Mouse (Mus musculus): Measurements from ENCODE around the gene Oas1f. TPM values are rescaled to one million over a fixed set of nuclear protein-coding genes. Genes with fewer than 3 reads are reported as not detected.
"Not testable (repeated sequence)": the region's sequence is repeated elsewhere in the genome, so short reads cannot be mapped to it uniquely, and the experiment has no call there.

Gene Oas1f
- polyA plus RNA-seq, 1 experiment from 2014 or later = not detected

- 63% methylated on average over 2 of the region's 2 CpGs for WGBS
- not testable (repeated sequence) for ATAC-seq (ENCODE audit: extremely low read depth, insufficient number of reproducible peaks, low FRiP score, low TSS enrichment); H3K4me2 ChIP-seq
Observed at GRCm38 (mm10) chr5:120894692-120895091, 47.5 kb downstream of the Oas1f start.

GRCm38 (mm10) chr5:120895231-120895900, 48.2 kb downstream of the Oas1f start:
- Histone ChIP-seq H3K36me3 (no peaks in the 10 kb centered on the region), H3K4me2 (no peak overlapping the region), H3K27me3 (replicated peaks) (no peaks in the 10 kb centered on the region), H3K9me3 (no peaks in the 10 kb centered on the region; the same call in 1 of the 2 replicates), H3K9ac (no peak overlapping the region), H3K4me3 (no peak overlapping the region), H3K27ac (replicated peaks) (no peak overlapping the region), H3K4me1 (no peaks in the 10 kb centered on the region)
- 72% methylated on average over 11 of the region's 11 CpGs for WGBS
- no peak for ATAC-seq (ENCODE audit: extremely low read depth, insufficient number of reproducible peaks, low FRiP score, low TSS enrichment)

More at GRCm38 (mm10) chr5:120894692-120895091, 47.5 kb downstream of the Oas1f start:
- not testable (repeated sequence) for H3K27ac ChIP-seq (replicated peaks); H3K4me1 ChIP-seq; H3K9me3 ChIP-seq; H3K36me3 ChIP-seq; H3K27me3 ChIP-seq (replicated peaks); H3K9ac ChIP-seq; H3K4me3 ChIP-seq

- no peak overlapping the region for H3K4me2 ChIP-seq
- ATAC-seq (ENCODE audit: extremely low read depth, insufficient number of reproducible peaks, low FRiP score, low TSS enrichment) = no peak
- no peak overlapping the region for H3K27ac ChIP-seq (replicated peaks)
- no peaks in the 10 kb centered on the region; the same call in 1 of the 2 replicates for H3K9me3 ChIP-seq
- no peaks in the 10 kb centered on the region for H3K4me1 ChIP-seq
- no peaks in the 10 kb centered on the region for H3K27me3 ChIP-seq (replicated peaks)
- 78% methylated on average over 6 of the region's 6 CpGs for WGBS
- no peak overlapping the region for H3K9ac ChIP-seq
- no peak overlapping the region for H3K4me3 ChIP-seq
- no peaks in the 10 kb centered on the region for H3K36me3 ChIP-seq
Observed at GRCm38 (mm10) chr5:120898307-120898706, 51.1 kb downstream of the Oas1f start.

DNA sequence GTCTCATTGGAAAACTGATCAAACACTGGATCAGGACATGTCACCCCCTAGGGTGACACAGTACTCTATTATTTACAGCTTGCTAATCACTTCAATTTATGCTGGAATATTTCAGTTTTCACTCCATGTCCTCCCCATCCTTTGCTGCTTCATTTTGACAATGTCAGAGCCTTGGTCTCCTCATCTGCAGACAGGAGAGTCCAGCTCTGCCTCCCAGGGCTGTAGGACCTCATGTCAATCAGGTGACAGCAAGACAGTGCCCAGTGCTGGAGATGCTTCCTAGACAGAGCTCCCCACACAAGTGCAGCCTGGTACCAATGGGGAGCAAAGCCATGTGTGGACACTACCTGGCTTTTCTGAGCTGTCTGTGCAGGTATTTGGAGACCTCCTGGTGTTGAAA, 51.6 kb downstream of the Oas1f start:
- no peak overlapping the region for H3K9ac ChIP-seq
- H3K4me2 ChIP-seq = no peak overlapping the region
- H3K27ac ChIP-seq (replicated peaks) = no peak overlapping the region
- no peaks in the 10 kb centered on the region for H3K4me1 ChIP-seq
- no peak for ATAC-seq (ENCODE audit: extremely low read depth, insufficient number of reproducible peaks, low FRiP score, low TSS enrichment)
- H3K27me3 ChIP-seq (replicated peaks) = no peaks in the 10 kb centered on the region
- H3K36me3 ChIP-seq = no peaks in the 10 kb centered on the region
- no peak overlapping the region for H3K4me3 ChIP-seq
- no peaks in the 10 kb centered on the region; the same call in 1 of the 2 replicates for H3K9me3 ChIP-seq

DNA sequence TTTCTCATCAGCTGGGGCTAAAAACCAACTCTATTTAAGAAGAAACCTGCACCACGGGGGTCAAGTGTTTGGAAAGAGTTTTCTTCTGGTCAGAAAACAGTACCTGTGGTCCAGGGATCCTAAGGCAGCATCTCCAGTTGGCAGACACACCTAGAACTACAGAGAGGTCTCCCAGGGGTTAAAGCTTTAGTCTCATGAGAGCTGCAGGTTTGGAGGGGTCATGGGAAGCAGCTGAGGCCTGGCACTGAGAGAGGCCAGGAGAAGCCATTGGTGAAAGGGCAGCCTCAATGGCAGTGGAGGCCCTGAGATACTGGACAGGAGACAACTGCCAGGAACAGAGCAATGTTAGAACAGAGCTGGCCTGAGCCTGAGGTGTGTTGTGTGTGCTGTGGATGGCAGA, 53.5 kb downstream of the Oas1f start:
- H3K27ac ChIP-seq (replicated peaks) = no peak overlapping the region
- H3K4me2 ChIP-seq = no peak overlapping the region
- WGBS = 55% methylated on average over 1 of the region's 1 CpGs
- H3K4me1 ChIP-seq = no peaks in the 10 kb centered on the region
- no peaks in the 10 kb centered on the region; the same call in 1 of the 2 replicates for H3K9me3 ChIP-seq
- no peak for ATAC-seq (ENCODE audit: extremely low read depth, insufficient number of reproducible peaks, low FRiP score, low TSS enrichment)
- no peaks in the 10 kb centered on the region for H3K27me3 ChIP-seq (replicated peaks)
- no peak overlapping the region for H3K9ac ChIP-seq
- no peaks in the 10 kb centered on the region for H3K36me3 ChIP-seq
- no peak overlapping the region for H3K4me3 ChIP-seq

- Histone ChIP-seq H3K4me3 (no peak overlapping the region), H3K27me3 (replicated peaks) (no peaks in the 10 kb centered on the region), H3K4me1 (no peaks in the 10 kb centered on the region), H3K4me2 (no peak overlapping the region), H3K27ac (replicated peaks) (no peak overlapping the region), H3K9me3 (no peaks in the 10 kb centered on the region; the same call in 1 of the 2 replicates), H3K36me3 (no peaks in the 10 kb centered on the region), H3K9ac (no peak overlapping the region)
- 81% methylated on average over 5 of the region's 5 CpGs for WGBS
- no peak for ATAC-seq (ENCODE audit: extremely low read depth, insufficient number of reproducible peaks, low FRiP score, low TSS enrichment)
Observed at GRCm38 (mm10) chr5:120902056-120902455, 54.9 kb downstream of the Oas1f start.

- not testable (repeated sequence) for H3K4me3 ChIP-seq; H3K27ac ChIP-seq (replicated peaks); H3K4me1 ChIP-seq; H3K4me2 ChIP-seq; H3K9ac ChIP-seq; H3K27me3 ChIP-seq (replicated peaks); ATAC-seq (ENCODE audit: extremely low read depth, insufficient number of reproducible peaks, low FRiP score, low TSS enrichment); H3K9me3 ChIP-seq; H3K36me3 ChIP-seq
- 30% methylated on average over 9 of the region's 12 CpGs for WGBS
Observed at GRCm38 (mm10) chr5:120906791-120907733, 59.9 kb downstream of the Oas1f start, which contains the start of gene Oas1a. Oas1a (minus strand) TSS chr5:120907521.

Small RNAs within 50 kb of the gene (microRNA-seq; reads per million reads assigned to microRNA genes)
- not detected for gene Gm22907

Other genes starting within 250 kb of the Oas1f start
- 9.6 and 10.4 TPM in 2 replicates for gene Rita1, start 234.8 kb upstream of the Oas1f start, polyA plus RNA-seq (2015; fragmentation: Nextera tagmentation; extraction: Ambion mirVana)
- gene Ddx54, start 234.6 kb upstream of the Oas1f start, polyA plus RNA-seq (2015; fragmentation: Nextera tagmentation; extraction: Ambion mirVana) = 29.6 and 29.7 TPM in 2 replicates
- gene Cfap73, start 213.1 kb upstream of the Oas1f start, polyA plus RNA-seq (2015; fragmentation: Nextera tagmentation; extraction: Ambion mirVana) = not detected in 2 replicates
- 0.13 and 0.37 TPM in 2 replicates for gene Rasal1, start 198.6 kb upstream of the Oas1f start, polyA plus RNA-seq (2015; fragmentation: Nextera tagmentation; extraction: Ambion mirVana)
- gene Dtx1, start 135.4 kb upstream of the Oas1f start, polyA plus RNA-seq (2015; fragmentation: Nextera tagmentation; extraction: Ambion mirVana) = 0.74 and 0.84 TPM in 2 replicates
- 0.24 and 0.32 TPM in 2 replicates for gene Oas2, start 97.5 kb upstream of the Oas1f start, polyA plus RNA-seq (2015; fragmentation: Nextera tagmentation; extraction: Ambion mirVana)
- gene Oas3, start 69.7 kb upstream of the Oas1f start, polyA plus RNA-seq (2015; fragmentation: Nextera tagmentation; extraction: Ambion mirVana) = 0.18 and 0.37 TPM in 2 replicates
- not detected in 2 replicates for gene Oas1e, start 51.8 kb upstream of the Oas1f start, polyA plus RNA-seq (2015; fragmentation: Nextera tagmentation; extraction: Ambion mirVana)
- 0.29 and 0.55 TPM in 2 replicates for gene Oas1c, start 34.9 kb upstream of the Oas1f start, polyA plus RNA-seq (2015; fragmentation: Nextera tagmentation; extraction: Ambion mirVana)
- gene Oas1h, start 14.1 kb downstream of the Oas1f start, polyA plus RNA-seq (2015; fragmentation: Nextera tagmentation; extraction: Ambion mirVana) = not detected in 2 replicates
- gene Oas1g, start 40.2 kb downstream of the Oas1f start, polyA plus RNA-seq (2015; fragmentation: Nextera tagmentation; extraction: Ambion mirVana) = 0.20 and 0.24 TPM in 2 replicates
- gene Oas1a, start 60.2 kb downstream of the Oas1f start, polyA plus RNA-seq (2015; fragmentation: Nextera tagmentation; extraction: Ambion mirVana) = 1.1 and 1.6 TPM in 2 replicates
- not detected in 2 replicates for gene Oas1d, start 67.2 kb downstream of the Oas1f start, polyA plus RNA-seq (2015; fragmentation: Nextera tagmentation; extraction: Ambion mirVana)
- 0.08 TPM in 1 of 2 replicates, not detected in the other for gene Rph3a, start 162.7 kb downstream of the Oas1f start, polyA plus RNA-seq (2015; fragmentation: Nextera tagmentation; extraction: Ambion mirVana)

Data from heart, embryonic 13.5 days (tissue).